Mouse (Mus musculus): ENCODE measurements around the gene Gm11007.
"Not testable (repeated sequence)": the region's sequence is repeated elsewhere in the genome, so short reads cannot be mapped to it uniquely, and the experiment has no call there.

Gm11007 gene

GRCm38 (mm10) chr2:175643678-175644077 is at the start of gene Gm11007:
Gm11007 (plus strand) TSS chr2:175643978.
- in situ Hi-C loops (cut with MboI) = not testable (repeated sequence)
